Mouse (Mus musculus): ENCODE results near the gene Slc35e3.

Gene Slc35e3

DNA sequence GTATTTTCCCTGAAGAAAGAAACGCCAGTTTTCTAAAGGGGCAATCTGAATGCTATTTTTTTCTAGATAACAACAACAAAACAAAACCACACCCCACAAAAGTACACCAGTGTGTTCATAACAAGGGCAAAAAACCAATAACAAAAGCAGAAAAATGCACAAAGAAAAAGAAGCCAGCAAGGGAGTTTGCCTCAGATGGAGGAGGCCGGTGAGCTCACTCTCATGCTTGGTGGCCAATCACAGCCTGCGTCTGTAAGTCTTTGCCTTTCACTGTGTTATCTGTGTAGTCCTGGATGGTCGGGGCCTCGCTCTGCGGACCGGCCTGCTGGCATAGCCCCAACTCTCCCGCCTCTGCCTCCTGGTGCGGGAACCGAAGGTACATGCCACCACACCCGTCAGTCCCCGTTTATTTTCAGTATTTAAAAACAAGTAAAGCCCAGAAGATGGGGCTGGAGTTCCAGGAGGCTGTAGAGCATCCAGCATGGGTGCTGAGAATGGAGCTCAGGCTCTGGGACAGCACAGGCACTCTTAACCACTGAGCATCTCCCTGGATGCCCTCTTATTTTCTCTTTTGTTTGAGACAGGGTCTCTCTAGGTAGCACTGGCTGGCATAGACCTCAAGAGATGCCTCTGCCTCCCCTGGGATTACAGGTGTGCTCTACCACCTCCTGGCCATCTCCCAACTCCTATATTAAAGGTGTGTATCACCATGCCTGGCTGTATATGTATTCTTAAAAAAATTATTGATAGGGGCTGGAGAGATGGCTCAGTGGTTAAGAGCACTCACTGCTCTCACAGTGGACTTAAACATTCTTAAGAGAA, 30.3 kb upstream of the Slc35e3 start:
- no peak for DNase-seq (ENCODE audit: low spot score)

DNA sequence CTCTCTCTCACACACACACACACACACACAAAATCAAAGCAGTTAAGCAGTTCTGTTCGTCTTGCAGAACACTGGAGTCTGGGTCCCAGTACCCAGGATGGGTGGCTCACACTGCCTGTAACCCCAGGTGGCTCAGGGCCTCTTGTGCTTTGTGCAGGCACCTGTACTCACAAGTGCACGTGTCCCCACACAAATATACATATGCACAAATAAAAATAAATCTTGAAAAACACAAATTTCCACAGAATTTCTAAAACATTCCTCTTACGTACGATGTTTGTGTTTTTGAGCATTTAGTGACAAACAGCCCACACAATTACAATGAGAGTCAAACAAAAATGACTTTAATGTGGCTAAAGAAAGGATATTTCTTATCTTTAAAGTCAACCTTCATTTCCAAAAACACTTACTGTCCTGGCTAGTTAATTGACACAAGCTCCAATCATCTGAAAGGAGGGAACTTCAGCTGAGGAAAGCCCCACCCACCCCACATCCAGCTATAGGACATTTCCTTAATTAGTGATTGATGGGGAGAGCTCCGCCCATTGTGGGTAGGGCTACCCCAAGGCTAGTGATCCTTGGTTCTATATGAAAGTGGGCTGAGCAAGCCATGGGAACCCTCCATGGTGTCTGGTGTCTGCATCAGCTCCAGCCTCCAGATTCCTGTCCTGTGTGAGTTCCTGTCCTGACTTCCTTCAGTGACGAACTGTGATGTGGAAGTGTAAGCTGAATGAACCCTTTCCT, 29.4 kb upstream of the Slc35e3 start:
- DNase-seq (ENCODE audit: low spot score), result no peak

- no peak for DNase-seq (ENCODE audit: low spot score)
Observed at GRCm38 (mm10) chr10:117774817-117775120, 28.6 kb upstream of the Slc35e3 start.

GRCm38 (mm10) chr10:117774011-117774816, 28.0 kb upstream of the Slc35e3 start:
- no peak for DNase-seq (ENCODE audit: low spot score)

GRCm38 (mm10) chr10:117773106-117773720, 27.0 kb upstream of the Slc35e3 start:
- DNase-seq (ENCODE audit: low spot score), result no peak

GRCm38 (mm10) chr10:117772364-117773105, 26.4 kb upstream of the Slc35e3 start:
- DNase-seq (ENCODE audit: low spot score), result no peak

DNA sequence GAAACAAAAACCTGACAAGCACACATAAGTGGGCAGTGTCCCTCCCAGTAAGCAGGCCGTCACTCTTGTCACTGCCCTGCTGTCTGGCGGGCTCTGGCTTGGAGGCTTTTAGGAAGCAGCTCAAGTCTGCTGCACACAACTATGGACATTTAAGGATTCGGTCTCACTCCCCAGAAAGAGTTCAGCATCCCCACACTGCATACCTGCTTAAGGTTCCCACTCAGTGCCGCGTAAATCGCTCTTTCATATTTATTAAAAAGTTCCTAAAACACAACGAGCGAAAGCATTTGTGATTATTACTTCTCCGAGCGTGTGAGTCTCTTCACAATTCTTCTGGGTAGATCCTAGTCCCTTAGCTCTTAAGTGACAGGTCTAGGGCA, 25.0 kb upstream of the Slc35e3 start:
- no peak for DNase-seq (ENCODE audit: low spot score)

DNA sequence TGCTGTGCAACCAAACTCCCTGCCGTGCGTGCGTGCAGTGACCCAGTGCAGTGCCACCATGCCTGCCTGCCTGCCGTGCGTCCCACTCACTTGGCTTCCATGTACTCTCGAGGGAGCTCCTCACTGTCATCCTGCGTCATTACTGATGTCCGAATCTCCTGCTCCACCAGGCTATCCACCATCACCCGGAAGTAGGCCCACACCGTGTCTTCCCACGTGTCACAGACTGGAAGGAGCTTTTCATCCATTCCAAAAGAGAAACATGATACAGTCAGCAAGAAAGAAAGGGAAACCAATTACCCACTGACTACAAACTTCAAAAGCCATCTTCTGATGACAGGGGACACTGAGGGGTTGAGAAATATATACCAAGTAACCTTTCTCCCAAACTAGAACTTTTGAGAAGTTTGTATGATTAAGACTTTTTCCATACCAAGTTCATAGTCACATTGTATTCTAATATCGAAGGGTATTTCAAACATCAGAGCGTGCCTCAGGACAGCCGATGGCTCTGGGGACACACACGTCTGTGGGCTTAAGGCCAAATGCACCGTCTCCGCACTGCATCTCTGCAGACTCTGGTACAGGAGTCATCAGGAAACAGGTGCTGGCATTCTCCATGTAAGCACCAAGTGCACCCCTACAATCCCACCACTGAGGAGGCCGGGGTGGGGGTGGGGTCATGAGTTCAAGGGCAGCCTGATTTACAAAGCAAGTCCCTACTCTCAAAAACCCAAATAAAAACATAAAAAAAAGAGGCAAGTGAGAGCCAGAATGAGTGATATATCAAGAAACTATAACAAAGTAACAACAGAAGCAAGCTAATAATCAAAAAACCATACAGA, 24.3 kb upstream of the Slc35e3 start:
- DNase-seq (ENCODE audit: low spot score), result no peak

- DNase-seq (ENCODE audit: low spot score), result no peak
Observed at GRCm38 (mm10) chr10:117769541-117770285, 23.5 kb upstream of the Slc35e3 start.

GRCm38 (mm10) chr10:117768141-117768440, 21.9 kb upstream of the Slc35e3 start:
- no peak for DNase-seq (ENCODE audit: low spot score)

- DNase-seq (ENCODE audit: low spot score), result no peak
Observed at GRCm38 (mm10) chr10:117767286-117768140, 21.3 kb upstream of the Slc35e3 start.

- DNase-seq (ENCODE audit: low spot score), result no peak
Observed at GRCm38 (mm10) chr10:117766896-117767160, 20.7 kb upstream of the Slc35e3 start.

GRCm38 (mm10) chr10:117766111-117766895, 20.1 kb upstream of the Slc35e3 start:
- no peak for DNase-seq (ENCODE audit: low spot score)

- no peak for DNase-seq (ENCODE audit: low spot score)
Observed at GRCm38 (mm10) chr10:117765116-117765894, 19.1 kb upstream of the Slc35e3 start.

- no peak for DNase-seq (ENCODE audit: low spot score)
Observed at GRCm38 (mm10) chr10:117764598-117764997, 18.4 kb upstream of the Slc35e3 start.

- DNase-seq (ENCODE audit: low spot score), result no peak
Observed at GRCm38 (mm10) chr10:117763588-117764190, 17.5 kb upstream of the Slc35e3 start.

DNA sequence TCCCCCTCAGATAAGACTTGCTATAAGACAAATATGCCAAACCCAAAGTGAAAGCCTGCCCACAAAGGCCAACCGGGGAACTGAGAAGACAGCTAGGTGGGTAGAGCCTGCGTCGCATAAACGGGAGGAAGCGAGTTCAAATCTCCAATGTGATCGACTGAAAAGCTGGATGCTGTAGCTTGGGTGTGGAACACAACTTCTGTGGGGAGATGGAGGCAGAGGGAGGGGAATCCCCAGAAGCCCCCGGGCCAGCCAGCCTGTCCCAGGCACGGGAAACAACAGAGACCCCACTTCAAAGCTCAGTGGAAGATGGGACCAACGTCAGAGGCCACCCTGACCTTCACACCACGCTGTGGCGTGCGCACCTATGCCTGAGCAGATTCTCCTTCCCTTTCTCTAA, 16.8 kb upstream of the Slc35e3 start:
- DNase-seq (ENCODE audit: low spot score), result no peak

Measured in ovary, postnatal 14 days (tissue).